Mouse (Mus musculus) lung, adult 2 months (tissue): ENCODE results near the gene Acoxl.
"Not testable (repeated sequence)": the region's sequence is repeated elsewhere in the genome, so short reads cannot be mapped to it uniquely, and the experiment has no call there.

Experiments
- CTCF ChIP-seq: fragments of 200-500 bp; IDR thresholded peaks from 2 replicates; pipeline ENCODE4 v1.5.1; 2011; ENCODE audit warnings: mild to moderate bottlenecking, low read length, control low read depth; ENCODE audit not compliant: insufficient read depth
- POLR2A ChIP-seq: fragments of 200-500 bp; IDR thresholded peaks from 2 replicates; pipeline ENCODE4 v1.6.1; 2011; ENCODE audit warnings: low read depth, mild to moderate bottlenecking, control low read depth, low read length, borderline replicate concordance; ENCODE audit errors: extremely low read depth

DNA sequence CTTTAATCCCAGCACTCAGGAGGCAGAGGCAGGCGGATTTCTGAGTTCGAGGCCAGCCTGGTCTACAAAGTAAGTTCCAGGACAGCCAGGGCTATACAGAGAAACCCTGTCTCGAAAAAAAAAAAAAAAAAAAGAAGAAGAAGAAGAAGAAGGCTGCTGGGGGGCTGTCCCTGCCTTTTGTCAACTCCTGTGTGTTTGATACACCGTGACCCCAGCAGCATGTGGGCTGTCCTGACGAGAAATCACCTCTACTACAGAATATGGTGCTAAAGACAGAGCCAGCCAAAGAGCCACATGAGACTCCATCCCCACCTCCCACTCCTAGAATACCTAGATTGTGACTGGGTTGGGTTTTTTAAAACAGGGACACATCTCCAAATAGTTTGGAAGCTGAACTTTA is 259.4 kb downstream of the Acoxl start:
- not testable (repeated sequence) for TF ChIP-seq POLR2A, CTCF
